Mouse (Mus musculus): Measurements from ENCODE around the gene Cntnap5b. TPM values are rescaled to one million over a fixed set of nuclear protein-coding genes. Genes with fewer than 3 reads are reported as not detected.
A peak's percentile ranks its signal among the peaks of the same experiment; 100 is the strongest.

The Cntnap5b gene
- total RNA-seq, 2 experiments from 2014 or later: 17.0 to 20.0 TPM

DNA sequence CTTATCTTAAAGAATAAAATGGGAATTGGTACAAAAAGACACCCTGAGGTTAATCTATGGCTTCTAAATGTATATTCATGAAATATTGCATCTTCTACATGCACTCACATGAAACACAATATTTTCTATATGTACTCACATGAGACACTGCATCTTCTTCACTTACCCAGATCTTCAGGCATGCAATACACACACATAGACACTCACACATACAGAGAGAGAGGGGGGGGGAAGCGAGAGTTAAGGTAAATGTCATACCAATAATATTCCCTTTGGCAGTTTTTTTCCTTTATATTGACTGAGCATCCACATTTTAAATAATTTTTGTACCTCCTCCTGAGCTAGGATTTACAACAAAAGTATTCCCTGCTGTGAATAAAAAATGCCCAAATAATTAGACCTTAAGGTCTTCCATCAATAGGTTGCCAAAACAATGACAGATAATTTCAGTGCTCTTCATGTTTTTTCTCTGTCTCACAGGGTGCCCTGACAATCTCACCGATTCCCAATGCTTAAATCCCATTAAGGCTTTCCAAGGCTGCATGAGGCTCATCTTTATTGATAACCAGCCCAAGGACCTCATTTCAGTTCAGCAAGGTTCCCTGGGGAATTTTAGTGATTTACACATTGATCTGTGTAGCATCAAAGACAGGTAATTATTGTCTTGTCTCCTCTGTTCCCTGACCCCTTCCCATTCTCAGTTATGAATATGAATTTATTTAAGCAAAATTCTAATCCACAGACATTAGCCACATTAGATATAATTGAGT, 391.2 kb downstream of the Cntnap5b start:
- no peak for DNase-seq (ENCODE audit: low spot score in 2 of 2)

GRCm38 (mm10) chr1:100171566-100171965, 399.0 kb downstream of the Cntnap5b start:
- DNase-seq (ENCODE audit: low spot score in 2 of 2): no peak

- no peak for DNase-seq (ENCODE audit: low spot score in 2 of 2)
Observed at GRCm38 (mm10) chr1:100180050-100180449, 407.5 kb downstream of the Cntnap5b start.

DNA sequence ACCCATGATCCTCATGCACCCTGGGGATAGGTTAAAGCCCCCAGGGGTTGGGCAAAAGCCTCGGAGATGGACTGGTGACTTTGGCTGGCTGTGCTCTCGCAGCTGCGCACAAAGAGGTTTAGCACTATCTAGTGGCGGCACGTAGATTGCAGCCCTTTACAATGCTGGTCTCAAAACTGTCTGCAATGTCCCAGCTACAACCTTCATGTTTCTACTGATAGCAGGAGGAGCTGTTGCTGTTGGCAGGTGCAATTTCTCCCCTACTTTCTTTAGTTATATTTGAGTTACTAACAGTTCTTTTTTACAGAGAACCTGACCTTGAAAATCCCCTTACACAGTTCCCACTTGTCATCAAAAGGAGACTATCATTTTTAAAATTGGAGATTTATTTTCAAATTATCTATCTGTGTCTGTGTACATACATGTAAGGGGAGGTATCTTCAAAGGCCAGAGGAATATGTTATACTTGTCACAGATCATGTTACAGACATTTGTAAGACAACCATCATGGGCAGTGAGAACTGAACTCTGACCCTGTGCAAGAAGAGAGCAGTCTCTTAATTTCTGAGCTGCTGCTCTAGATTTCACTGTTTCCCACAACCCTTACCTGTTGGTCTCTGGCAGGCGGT, 459.5 kb downstream of the Cntnap5b start:
- peak; percentile 15 to 28 for DNase-seq (ENCODE audit: low spot score in 2 of 2)

DNA sequence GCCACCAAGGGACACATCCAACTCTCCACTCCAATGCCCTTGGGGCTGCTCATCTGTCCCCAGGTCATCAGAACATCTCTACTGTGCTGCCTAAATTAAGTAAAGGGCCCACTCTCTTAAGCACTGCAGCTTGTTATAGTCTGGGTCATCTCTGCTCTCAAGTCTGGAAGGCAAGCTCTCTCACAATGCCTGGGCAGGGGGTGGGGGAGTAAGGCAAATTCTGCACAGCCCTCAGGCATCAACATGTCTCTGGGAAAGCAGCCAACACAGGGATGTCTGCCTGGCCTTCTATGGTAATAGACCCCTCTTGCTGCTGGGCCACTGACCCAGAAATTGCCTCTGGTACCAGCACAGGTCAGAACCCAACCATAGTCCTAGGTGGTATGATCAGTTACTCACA, 479.4 kb downstream of the Cntnap5b start:
- DNase-seq (ENCODE audit: low spot score in 2 of 2): no peak

DNA sequence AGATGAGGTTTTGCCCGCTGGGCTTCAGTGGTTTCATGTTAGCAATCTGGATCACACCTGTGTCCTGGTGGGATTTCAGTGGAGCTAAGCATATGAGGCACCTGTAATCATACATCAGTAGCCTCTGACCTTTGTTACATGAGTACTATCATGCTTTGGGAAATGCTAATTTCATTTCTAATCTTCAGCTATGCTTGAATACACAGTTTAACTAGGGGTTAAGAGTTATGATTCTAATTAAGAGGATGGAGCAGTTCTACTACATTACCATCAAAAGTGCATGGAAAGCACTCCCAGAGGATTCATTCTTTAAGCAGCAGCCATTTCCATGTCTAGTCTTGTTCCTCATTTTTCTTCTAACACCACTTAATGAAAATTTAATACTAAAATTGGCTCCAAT, 538.1 kb downstream of the Cntnap5b start:
- no peak for DNase-seq (ENCODE audit: low spot score in 2 of 2)

GRCm38 (mm10) chr1:100331066-100331465, 558.5 kb downstream of the Cntnap5b start:
- DNase-seq (ENCODE audit: low spot score in 2 of 2): no peak

DNA sequence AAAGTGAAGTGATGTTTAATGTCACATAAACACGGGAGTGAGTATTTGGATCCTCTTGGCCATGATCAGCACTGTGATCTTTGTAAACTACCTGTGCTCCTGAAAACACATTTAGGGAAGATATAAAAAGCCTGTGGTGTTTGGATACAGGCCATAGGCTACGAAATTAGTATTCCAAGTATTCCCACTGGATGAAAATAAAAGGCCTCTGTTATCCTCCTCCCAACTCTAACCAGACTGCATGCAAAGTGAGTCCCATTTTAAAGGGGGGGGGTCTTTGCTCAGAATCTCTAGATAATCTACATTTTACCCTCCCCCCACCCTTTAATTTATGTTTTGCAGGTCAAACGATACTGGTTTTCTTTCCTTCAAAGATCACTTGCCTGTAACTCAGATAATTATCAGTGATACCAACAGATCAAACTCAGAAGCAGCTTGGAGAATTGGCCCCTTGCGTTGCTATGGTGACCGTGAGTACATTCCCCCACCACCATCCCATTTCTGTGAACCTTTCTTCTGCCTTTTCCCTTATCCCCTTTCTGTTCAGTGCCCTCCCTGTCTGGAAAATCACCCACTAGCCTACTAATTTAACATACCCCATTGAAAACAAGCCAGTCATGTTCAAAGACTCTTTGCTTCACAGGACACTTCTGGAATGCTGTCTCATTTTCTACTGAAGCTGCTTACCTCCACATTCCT, 597.0 kb downstream of the Cntnap5b start:
- DNase-seq (ENCODE audit: low spot score in 2 of 2): peak; percentile 4 to 33

DNA sequence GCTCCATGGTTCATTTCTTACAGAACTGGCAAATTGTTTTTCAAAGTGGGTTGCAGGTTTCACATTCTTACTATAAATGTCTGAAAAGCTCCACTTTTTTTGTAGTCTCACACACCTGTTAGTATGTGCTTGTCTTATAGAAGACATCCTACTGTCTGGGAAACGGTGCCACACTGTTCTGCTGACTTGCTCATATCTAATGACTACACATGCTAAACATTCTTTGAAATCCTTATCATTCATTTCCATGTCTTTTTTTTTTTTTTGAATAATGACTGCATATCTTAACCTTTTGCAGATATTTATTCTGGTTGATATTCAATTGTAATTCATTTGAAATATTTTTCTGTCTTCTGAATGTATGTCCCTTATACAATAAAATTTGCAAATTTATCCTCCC, 613.7 kb downstream of the Cntnap5b start:
- DNase-seq (ENCODE audit: low spot score in 2 of 2): no peak

- DNase-seq (ENCODE audit: low spot score in 2 of 2): no peak
Observed at GRCm38 (mm10) chr1:100394034-100394433, 621.5 kb downstream of the Cntnap5b start.

DNA sequence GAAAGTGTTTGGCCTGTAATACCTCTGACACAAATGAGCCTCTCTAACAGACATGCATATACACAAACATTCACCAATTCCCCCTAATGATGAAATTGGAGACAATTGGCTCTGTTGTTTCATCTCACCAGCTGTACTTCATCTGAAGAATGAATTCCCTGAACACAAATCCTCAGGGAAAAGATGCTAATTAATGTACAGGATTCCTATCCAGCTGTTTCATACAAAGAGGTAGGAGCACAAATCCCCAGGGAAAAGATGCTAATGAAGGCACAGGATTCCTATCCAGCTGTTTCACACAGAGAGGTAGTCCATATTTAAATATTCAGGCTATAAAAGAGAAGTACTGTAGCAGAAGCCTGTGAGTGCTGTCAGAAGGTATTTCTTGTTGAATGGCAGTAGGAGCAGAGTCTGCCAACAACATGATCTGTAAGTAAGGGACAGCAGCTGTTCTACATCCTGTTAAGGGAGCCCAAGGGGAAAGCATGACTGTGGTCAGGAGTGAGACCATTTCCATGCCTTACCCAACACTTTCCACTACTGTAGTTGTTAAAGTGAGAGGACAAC, 644.2 kb downstream of the Cntnap5b start:
- no peak for DNase-seq (ENCODE audit: low spot score in 2 of 2)

- DNase-seq (ENCODE audit: low spot score in 2 of 2): no peak
Observed at GRCm38 (mm10) chr1:100430038-100430774, 657.6 kb downstream of the Cntnap5b start.

GRCm38 (mm10) chr1:100463877-100464276, 691.3 kb downstream of the Cntnap5b start:
- DNase-seq (ENCODE audit: low spot score in 2 of 2): peak in 1 of 2 experiments; percentile 3

DNA sequence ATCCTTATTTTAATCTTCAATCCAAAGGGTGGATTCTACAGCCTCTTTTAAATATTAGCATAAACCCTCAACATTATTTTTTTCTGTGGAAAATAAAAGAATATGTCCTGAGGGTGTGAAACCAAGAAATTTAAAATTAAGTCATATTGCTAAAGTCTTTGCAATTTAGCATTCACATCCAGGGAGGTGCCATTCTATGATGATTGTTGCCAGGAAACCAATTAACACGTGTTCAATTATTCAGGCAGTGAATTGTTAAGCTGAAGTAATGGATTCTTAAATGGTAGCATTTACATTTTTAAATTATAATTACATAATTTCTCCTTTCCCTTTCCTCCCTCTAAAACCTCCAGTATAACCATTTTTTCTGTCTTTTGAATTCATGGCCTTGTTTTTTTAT, 692.7 kb downstream of the Cntnap5b start:
- DNase-seq (ENCODE audit: low spot score in 2 of 2): no peak

- no peak for DNase-seq (ENCODE audit: low spot score in 2 of 2)
Observed at GRCm38 (mm10) chr1:100467595-100467994, 695.0 kb downstream of the Cntnap5b start.

DNA sequence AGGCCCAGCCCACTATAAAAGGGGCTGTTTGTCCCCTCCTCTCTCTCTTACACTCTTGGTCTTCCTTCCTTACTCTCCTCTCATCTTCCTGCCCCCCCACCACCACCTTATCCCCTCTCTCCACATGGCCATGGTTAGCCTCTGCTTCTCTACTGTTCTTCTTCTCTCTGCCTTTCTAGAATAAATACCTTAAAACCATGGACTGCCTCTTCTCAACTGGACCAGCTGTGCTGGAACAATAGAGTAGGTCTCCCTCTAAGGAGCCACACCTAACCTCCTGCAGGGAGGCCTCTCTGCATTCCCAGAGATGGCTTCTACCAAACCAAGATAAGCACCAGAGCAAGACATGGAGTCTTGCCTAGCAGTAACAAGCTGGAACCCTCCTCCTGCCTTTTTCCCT, 737.3 kb downstream of the Cntnap5b start:
- DNase-seq (ENCODE audit: low spot score in 2 of 2): no peak

All from layer of hippocampus, postnatal 14 days (tissue).